Mouse (Mus musculus) embryonic facial prominence, embryonic 11.5 days (tissue): ENCODE results near the gene Als2cl. TPM values are rescaled to one million over a fixed set of nuclear protein-coding genes. Genes with fewer than 3 reads are reported as not detected.

Source experiments
- ATAC-seq: fragments of 200-750 bp; cut with Nextera tagmentation; replicated peaks from 2 replicates; pipeline ENCODE4 v1.8.0; 2017; ENCODE audit warnings: low read depth; ENCODE audit not compliant: insufficient number of reproducible peaks, low FRiP score, low TSS enrichment
- DNase-seq: peaks from one replicate; pipeline ENCODE4 v3.0.0-alpha.2; 2015; ENCODE audit warnings: low spot score
- H3K27ac ChIP-seq: fragments of 300-500 bp; sonication (generic); replicated peaks from 2 replicates; pipeline ENCODE4 v1.5.1; 2014; ENCODE audit warnings: mild to moderate bottlenecking, low read depth, low read length, control low read depth
- H3K27me3 ChIP-seq: fragments of 300-500 bp; sonication (generic); 2 replicates; pipeline ENCODE4 v1.6.1; 2014; ENCODE audit warnings: mild to moderate bottlenecking, low read length, moderate library complexity, mixed read lengths; ENCODE audit not compliant: control insufficient read depth, insufficient read depth
- H3K36me3 ChIP-seq: fragments of 300-500 bp; sonication (generic); replicated peaks from 2 replicates; pipeline ENCODE4 v1.6.1; 2014; ENCODE audit warnings: low read depth, mild to moderate bottlenecking, low read length, moderate library complexity, mixed read lengths; ENCODE audit not compliant: control insufficient read depth, insufficient read depth
- H3K4me1 ChIP-seq: fragments of 300-500 bp; sonication (generic); 2 replicates; pipeline ENCODE4 v1.6.1; 2014; ENCODE audit warnings: low read length, mixed read lengths; ENCODE audit not compliant: control insufficient read depth, insufficient read depth
- H3K4me2 ChIP-seq: fragments of 300-500 bp; sonication (generic); 2 replicates; pipeline ENCODE4 v1.6.1; 2014; ENCODE audit warnings: low read depth, mild to moderate bottlenecking, control low read depth, low read length, moderate library complexity
- H3K4me3 ChIP-seq: fragments of 300-500 bp; sonication (generic); 2 replicates; pipeline ENCODE4 v1.5.1; 2014; ENCODE audit warnings: low read depth, low read length, control low read depth
- H3K9ac ChIP-seq: fragments of 300-500 bp; sonication (generic); replicated peaks from 2 replicates; pipeline ENCODE4 v1.6.1; 2014; ENCODE audit warnings: mild to moderate bottlenecking, control low read depth, low read length
- H3K9me3 ChIP-seq: fragments of 300-500 bp; sonication (generic); replicated peaks from 2 replicates; pipeline ENCODE4 v1.6.1; 2016; ENCODE audit warnings: mild to moderate bottlenecking, low read length, inconsistent platforms, mixed read lengths; ENCODE audit not compliant: control insufficient read depth
- WGBS: fragments of 180-500 bp; shearing (Covaris S2); extraction: QIAGEN DNeasy Blood & Tissue Kit; methylation state at CpG from one replicate; pipeline ENCODE4 v1.1.7; 2014; 5-methylcytosine and 5-hydroxymethylcytosine counted together
- polyA plus RNA-seq: library from polyadenylated mRNA; unstranded; fragments of >200 nt; fragmentation: Nextera tagmentation; extraction: Ambion mirVana; gene quantifications from 2 replicates; pipeline ENCODE4 v1.2.1, GENCODE M21; 2014

The Als2cl gene
- polyA plus RNA-seq, 1 experiment from 2014 or later, result 1.1 TPM

- Histone ChIP-seq H3K36me3 (no peaks in the 10 kb centered on the region), H3K4me2 (no peak overlapping the region), H3K9me3 (no peaks in the 10 kb centered on the region), H3K27ac (no peak overlapping the region), H3K4me1 (no peaks in the 10 kb centered on the region), H3K9ac (no peak overlapping the region), H3K27me3 (no peaks in the 10 kb centered on the region), H3K4me3 (no peak overlapping the region)
- 78% methylated on average over 12 of the region's 12 CpGs for WGBS
- no peak for DNase-seq
- no peak for ATAC-seq
Observed at GRCm38 (mm10) chr9:110933850-110934437, 54.3 kb downstream of the Als2cl start.

GRCm38 (mm10) chr9:110935941-110936340 is 56.3 kb downstream of the Als2cl start:
- Histone ChIP-seq H3K36me3 (no peaks in the 10 kb centered on the region), H3K9ac (no peak overlapping the region), H3K4me2 (no peak overlapping the region), H3K4me1 (no peaks in the 10 kb centered on the region), H3K9me3 (no peaks in the 10 kb centered on the region), H3K27me3 (no peaks in the 10 kb centered on the region), H3K4me3 (no peak overlapping the region), H3K27ac (no peak overlapping the region)
- no peak for ATAC-seq
- DNase-seq, result no peak
- WGBS, result 84% methylated on average over 7 of the region's 7 CpGs

- Histone ChIP-seq H3K27ac (no peak overlapping the region), H3K4me1 (no peaks in the 10 kb centered on the region), H3K27me3 (no peaks in the 10 kb centered on the region), H3K9ac (no peak overlapping the region), H3K36me3 (no peaks in the 10 kb centered on the region), H3K4me2 (no peak overlapping the region), H3K9me3 (no peaks in the 10 kb centered on the region), H3K4me3 (no peak overlapping the region)
- no peak for ATAC-seq
- DNase-seq, result peak; percentile 26
- WGBS, result 54% methylated on average over 12 of the region's 12 CpGs
Observed at GRCm38 (mm10) chr9:110937506-110938490, 58.1 kb downstream of the Als2cl start.

- WGBS, result 38% methylated on average over 13 of the region's 13 CpGs
- Histone ChIP-seq H3K4me2 (no peak overlapping the region), H3K4me1 (peaks cover 3% of the 10 kb centered on the region; the same call in 1 of the 2 replicates), H3K9me3 (no peaks in the 10 kb centered on the region), H3K27me3 (peaks cover 28% of the 10 kb centered on the region), H3K9ac (no peak overlapping the region), H3K36me3 (no peaks in the 10 kb centered on the region), H3K4me3 (no peak overlapping the region), H3K27ac (no peak overlapping the region)
- DNase-seq (peak; percentile 52), ATAC-seq (no peak)
Observed at GRCm38 (mm10) chr9:110944265-110944664, 64.6 kb downstream of the Als2cl start.

GRCm38 (mm10) chr9:110945343-110945742 is 65.7 kb downstream of the Als2cl start:
- H3K4me3 ChIP-seq, result no peak overlapping the region
- WGBS, result 18% methylated on average over 18 of the region's 18 CpGs
- ATAC-seq (no peak), DNase-seq (no peak)
- H3K9ac ChIP-seq, result no peak overlapping the region
- no peaks in the 10 kb centered on the region for H3K9me3 ChIP-seq
- H3K4me1 ChIP-seq, result peaks cover 3% of the 10 kb centered on the region; the same call in 1 of the 2 replicates
- H3K27me3 ChIP-seq, result peaks cover 28% of the 10 kb centered on the region
- no peak overlapping the region for H3K27ac ChIP-seq
- H3K4me2 ChIP-seq, result no peak overlapping the region
- no peaks in the 10 kb centered on the region for H3K36me3 ChIP-seq

- H3K4me1 ChIP-seq, result peaks cover 3% of the 10 kb centered on the region; the same call in 1 of the 2 replicates
- peaks cover 28% of the 10 kb centered on the region for H3K27me3 ChIP-seq
- H3K4me2 ChIP-seq, result peak within 1 kb of the TSS; percentile 13; the same call in 1 of the 2 replicates
- no peaks in the 10 kb centered on the region for H3K36me3 ChIP-seq
- DNase-seq (no peak), ATAC-seq (no peak)
- H3K9ac ChIP-seq, result no peak within 1 kb of the TSS; the same call in 1 of the 2 replicates
- H3K27ac ChIP-seq, result no peak within 1 kb of the TSS
- H3K9me3 ChIP-seq, result no peaks in the 10 kb centered on the region
- WGBS, result 6% methylated on average over 11 of the region's 11 CpGs
- H3K4me3 ChIP-seq, result no peak within 1 kb of the TSS; the same call in 1 of the 2 replicates
Observed at GRCm38 (mm10) chr9:110945926-110946325, 66.3 kb downstream of the Als2cl start, which contains the start of gene Tdgf1. Gene Tdgf1 (minus strand): TSS chr9:110946158.

- Histone ChIP-seq H3K4me3 (no peak overlapping the region; the same call in 1 of the 2 replicates), H3K4me1 (peaks cover 3% of the 10 kb centered on the region; the same call in 1 of the 2 replicates), H3K9me3 (no peaks in the 10 kb centered on the region), H3K4me2 (peak overlapping the region; percentile 13; the same call in 1 of the 2 replicates), H3K9ac (no peak overlapping the region; the same call in 1 of the 2 replicates), H3K27me3 (peaks cover 28% of the 10 kb centered on the region), H3K36me3 (no peaks in the 10 kb centered on the region), H3K27ac (no peak overlapping the region)
- no peak for ATAC-seq
- peak; percentile 27 for DNase-seq
- 7% methylated on average over 20 of the region's 20 CpGs for WGBS
Observed at GRCm38 (mm10) chr9:110946548-110947044, 66.9 kb downstream of the Als2cl start.
